Mouse (Mus musculus): ENCODE measurements at regions not wholly inside any gene's neighbourhood (a gene's known extent, or its start where the extent isn't known, plus 50 kb on each side); places are given as distances from the start of the nearest gene placed in this dataset.
A peak's percentile ranks its signal among the peaks of the same experiment; 100 is the strongest.

DNA sequence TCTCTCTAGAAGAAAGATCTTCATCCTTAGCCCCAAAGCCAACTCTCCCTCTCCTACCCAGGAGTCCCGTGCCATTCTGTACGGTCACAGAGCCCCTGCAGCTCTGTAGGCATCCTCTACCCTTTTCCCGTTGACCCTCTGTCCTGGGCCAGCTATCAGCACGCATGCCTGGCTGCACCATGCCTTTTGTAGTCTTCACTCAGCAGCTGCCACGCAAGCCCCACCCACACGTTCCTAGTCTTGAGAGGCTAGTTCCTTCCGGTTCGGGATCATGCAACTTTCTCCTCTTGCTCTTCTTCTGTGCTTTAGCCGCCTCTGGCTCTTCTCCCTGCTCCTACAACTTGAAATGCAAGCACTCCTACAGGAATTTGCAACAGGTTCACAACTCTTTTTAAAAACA is 152.1 kb upstream of the Pgrmc2 start:
- no peak for DNase-seq (ENCODE audit: low spot score in 2 of 2)

DNA sequence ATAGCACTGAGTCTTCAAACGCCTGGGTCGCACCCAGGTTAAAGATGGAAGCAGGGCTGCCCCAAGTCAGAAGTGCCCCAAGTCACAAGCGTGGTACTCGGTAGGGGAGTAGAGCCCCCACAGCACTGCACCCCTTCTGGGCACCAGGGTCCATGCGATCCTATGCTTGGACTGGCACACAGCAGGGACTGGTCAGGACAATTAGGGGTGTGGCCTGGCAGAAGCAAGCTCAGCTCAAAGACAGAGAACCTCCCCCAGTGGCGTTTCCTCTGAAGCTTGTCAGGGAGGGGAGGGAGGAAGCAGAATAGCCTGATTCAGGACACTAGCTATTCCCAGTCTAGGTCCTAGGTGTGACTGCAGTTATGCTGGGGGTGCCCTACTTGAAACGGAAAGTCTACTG is 151.3 kb upstream of the Pgrmc2 start:
- DNase-seq (ENCODE audit: low spot score in 2 of 2): no peak

DNA sequence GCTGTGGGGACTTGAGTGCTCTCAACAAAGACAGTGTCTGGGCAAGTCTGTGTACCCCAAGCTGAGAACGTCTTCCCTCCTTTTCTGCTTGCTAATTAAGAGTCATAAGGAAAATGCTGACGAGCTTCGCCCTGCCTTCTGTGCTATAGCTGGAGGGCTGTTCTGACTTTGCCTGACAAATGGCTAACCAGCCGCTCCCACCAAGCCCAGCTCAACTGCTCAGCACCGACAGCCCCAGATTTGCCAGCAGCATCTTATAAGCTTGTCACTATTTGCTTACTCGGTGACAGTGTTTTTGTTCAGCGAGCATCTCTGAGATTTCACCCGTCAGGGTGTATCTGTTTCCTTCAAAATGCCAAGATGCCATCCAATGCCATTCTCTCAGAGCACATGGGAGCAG is 150.6 kb upstream of the Pgrmc2 start:
- DNase-seq (ENCODE audit: low spot score in 2 of 2): no peak

- DNase-seq (ENCODE audit: low spot score in 2 of 2): no peak
Observed at GRCm38 (mm10) chr3:41230961-41231377, 148.1 kb upstream of the Pgrmc2 start.

DNA sequence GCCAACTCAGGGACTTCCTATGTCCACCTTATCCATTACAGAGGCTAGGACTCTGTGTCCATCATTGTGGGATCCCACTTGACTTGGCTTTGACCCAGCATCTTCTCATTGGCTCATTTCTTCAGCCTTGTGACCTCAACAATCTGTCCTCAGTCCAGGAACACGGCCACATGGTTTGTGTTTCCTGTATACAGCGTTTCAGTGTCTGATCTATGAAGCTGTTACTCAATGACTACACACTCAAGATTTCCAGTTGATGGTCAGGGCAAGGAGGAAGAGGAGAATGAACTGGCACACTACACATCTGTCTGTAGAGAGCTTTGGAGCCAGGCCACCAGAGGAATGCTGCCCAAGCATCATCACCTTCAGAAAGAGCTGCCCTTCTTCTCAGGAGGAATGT is 146.6 kb upstream of the Pgrmc2 start:
- DNase-seq (ENCODE audit: low spot score in 2 of 2): no peak

DNA sequence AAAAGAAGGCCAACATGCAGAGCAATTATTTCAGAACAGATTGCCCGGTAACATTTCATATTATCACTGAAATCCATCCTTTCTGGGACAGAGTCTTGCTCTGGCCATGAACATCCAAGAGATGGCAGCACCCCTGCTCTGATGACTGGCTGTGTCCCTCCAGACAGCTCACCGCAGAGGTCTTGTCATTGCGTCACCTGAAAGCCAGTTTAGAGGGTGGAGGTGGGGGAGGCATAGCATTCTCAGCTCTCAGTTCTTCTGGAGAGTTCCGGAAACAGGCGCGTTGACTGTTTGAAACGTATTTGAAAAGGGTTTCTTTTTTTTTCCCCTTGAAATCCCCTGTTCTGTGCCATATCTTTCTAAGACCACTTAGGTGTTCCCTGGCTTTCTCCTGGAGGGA is 145.7 kb upstream of the Pgrmc2 start:
- DNase-seq (ENCODE audit: low spot score in 2 of 2): peak in 1 of 2 experiments; percentile 50

DNA sequence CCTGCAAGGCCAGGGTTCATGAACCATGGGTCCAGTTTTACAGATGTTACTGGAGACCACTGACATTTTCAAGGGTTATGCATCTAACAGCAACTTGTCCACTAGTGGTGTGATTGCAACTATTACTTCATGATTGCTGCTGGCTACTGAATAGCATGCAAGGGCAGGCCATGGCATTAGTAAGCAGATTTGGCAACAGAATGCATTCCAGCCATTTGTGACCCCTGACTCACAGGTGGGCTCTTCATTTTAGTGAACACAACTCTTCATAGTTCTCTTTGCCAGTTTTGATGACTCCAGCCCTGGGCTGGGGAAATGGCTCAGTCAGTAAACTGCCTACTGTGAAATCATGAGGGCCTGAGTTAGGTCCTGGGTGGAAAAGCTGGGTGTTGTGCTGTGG is 137.9 kb upstream of the Pgrmc2 start:
- no peak for DNase-seq (ENCODE audit: low spot score in 2 of 2)

DNA sequence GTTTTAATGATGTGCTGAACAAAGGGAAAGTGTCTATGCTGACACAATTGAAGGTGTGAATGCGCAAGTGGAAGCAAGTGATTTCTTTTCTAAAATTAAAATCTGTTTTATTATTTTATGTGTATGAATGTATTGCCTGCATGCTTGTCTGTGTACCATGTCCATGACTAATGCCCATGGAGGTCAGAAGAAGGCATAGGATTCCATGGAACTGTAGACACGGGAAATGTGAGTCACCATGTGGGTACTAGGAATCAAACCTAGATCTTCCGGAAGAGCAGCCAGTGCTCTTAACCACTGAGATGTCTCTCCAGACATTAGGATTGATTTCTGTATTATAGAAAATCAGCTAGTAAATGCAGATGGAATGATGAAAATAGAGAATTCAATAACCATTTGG is 134.9 kb upstream of the Pgrmc2 start:
- no peak for DNase-seq (ENCODE audit: low spot score in 2 of 2)

DNA sequence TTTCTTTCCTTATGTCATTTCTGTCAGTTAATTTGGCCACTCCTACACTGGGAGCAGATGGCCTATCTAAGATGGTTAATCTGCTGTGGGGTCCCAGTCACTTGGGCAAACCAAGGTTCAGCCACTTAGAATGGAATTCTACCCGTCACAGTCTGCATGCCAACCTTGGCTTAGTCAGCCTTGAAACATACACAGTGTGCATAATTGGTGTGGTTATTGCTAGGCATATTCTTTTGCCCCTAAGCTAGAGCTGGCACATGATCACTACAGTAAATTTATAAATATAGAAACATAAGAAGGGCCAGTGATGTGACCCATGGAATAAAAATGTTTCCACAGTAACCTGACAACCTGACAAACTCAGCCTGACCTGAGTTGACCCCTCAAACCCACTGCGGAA is 130.7 kb upstream of the Pgrmc2 start:
- no peak for DNase-seq (ENCODE audit: low spot score in 2 of 2)

DNA sequence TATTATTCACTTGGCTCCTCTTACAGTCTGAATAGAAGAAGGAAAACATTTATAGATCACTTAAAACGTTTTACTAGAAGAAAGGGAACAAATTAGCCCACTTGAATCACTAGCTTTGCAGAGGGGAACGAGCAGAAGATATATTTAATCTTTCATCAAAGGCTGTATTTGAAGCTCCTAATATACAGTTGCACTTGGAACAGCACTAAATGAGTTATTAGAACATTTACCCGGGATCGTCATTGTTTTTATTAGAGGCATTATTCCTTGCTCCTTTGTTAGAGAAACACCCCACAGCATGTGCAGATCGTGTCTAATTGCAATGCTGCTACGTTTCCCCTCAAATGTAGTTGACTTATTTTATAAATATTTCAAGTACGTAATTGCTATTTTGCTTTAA is 127.5 kb upstream of the Pgrmc2 start:
- no peak for DNase-seq (ENCODE audit: low spot score in 2 of 2)

DNA sequence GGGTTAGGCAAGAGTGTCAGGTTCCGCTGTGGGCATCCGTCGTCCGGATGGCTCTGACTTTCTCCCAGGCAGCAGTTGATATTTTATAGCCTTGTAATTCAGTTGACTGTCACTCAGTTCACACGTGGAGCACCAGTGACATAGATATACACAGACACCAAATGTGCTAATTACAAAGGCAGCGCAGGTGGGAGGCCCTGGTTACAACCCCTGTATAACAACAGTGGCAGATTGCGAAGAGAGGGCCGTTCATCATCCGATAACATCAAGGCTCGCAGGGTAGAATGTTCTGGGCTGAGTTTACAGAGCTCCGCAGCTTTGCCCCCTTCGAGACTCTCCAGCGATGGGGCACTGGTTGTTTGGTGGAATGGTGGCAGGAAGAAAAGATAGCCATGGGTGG is 120.0 kb upstream of the Pgrmc2 start:
- DNase-seq (ENCODE audit: low spot score in 2 of 2): no peak

- no peak for DNase-seq (ENCODE audit: low spot score in 2 of 2)
Observed at GRCm38 (mm10) chr3:41201782-41202181, 118.9 kb upstream of the Pgrmc2 start.

GRCm38 (mm10) chr3:41200026-41200425 is 117.2 kb upstream of the Pgrmc2 start:
- DNase-seq (ENCODE audit: low spot score in 2 of 2): no peak

GRCm38 (mm10) chr3:41198216-41198976 is 115.5 kb upstream of the Pgrmc2 start:
- DNase-seq (ENCODE audit: low spot score in 2 of 2): no peak

DNA sequence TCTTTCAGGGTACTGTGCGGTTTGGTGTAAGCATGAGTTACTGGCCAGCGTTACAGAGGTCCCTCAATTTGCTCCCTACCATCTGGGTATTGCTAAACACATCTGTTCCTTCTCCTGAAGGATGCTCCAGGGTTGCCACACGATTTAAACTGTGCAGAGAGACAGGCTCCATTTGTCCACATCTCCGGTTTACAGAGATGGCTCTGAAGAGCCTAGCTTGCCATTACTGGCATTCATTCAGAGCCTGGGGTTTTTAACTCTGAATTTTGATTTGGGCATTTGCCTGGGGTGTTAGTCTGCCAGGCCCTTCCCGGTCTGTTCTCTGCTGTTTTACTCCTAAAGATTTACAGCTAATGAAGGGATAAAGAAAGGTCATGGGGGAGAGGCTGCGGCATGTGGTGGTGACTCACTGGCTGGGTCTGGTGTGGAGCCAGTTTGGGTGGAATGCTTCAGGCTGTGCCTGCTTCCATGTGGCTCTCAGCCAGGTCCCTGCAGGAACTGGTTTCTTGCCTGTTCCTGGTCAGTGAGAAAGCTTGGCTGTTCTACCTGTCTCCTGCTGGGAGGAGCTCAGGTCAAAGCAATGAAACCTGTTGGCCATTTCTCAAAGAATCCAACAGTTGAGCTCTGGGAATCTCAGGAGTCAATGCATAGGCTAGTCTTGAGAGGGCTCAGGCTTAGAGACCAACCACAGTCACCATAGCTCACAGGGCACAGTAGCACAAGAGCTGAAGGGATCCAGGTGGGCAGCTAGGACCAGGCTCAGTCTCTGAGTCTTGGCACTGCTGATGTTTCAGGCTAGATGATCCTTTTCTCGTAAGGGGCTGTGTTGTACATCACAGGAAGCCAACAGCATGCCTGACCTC is 112.5 kb upstream of the Pgrmc2 start:
- peak; percentile 78 to 94 for DNase-seq (ENCODE audit: low spot score in 2 of 2)

GRCm38 (mm10) chr3:41194311-41195112 is 111.7 kb upstream of the Pgrmc2 start:
- DNase-seq (ENCODE audit: low spot score in 2 of 2): peak; percentile 8 to 29

- DNase-seq (ENCODE audit: low spot score in 2 of 2): no peak
Observed at GRCm38 (mm10) chr3:41185305-41186097, 102.7 kb upstream of the Pgrmc2 start.

DNA sequence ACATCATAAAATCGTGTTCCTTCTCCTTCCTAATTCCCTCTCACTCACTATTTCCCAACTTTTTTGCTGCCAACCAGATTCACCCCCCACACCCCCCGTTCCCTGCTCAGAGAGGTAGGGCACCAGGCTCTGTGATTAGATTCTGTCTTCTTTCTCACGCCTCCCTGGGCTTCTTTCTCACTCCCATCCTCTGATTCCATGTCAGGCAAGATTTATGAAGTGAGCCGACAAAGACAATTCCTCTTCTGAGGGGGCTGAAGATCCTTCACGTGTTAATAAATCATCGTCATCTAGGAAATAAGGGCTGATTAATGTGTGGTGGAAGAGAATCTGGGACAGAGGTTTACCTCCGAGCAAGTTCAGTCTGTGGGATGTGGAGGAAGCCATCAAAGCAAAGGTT is 101.5 kb upstream of the Pgrmc2 start:
- DNase-seq (ENCODE audit: low spot score in 2 of 2): no peak

- DNase-seq (ENCODE audit: low spot score in 2 of 2): no peak
Observed at GRCm38 (mm10) chr3:41182900-41183595, 100.2 kb upstream of the Pgrmc2 start.

DNA sequence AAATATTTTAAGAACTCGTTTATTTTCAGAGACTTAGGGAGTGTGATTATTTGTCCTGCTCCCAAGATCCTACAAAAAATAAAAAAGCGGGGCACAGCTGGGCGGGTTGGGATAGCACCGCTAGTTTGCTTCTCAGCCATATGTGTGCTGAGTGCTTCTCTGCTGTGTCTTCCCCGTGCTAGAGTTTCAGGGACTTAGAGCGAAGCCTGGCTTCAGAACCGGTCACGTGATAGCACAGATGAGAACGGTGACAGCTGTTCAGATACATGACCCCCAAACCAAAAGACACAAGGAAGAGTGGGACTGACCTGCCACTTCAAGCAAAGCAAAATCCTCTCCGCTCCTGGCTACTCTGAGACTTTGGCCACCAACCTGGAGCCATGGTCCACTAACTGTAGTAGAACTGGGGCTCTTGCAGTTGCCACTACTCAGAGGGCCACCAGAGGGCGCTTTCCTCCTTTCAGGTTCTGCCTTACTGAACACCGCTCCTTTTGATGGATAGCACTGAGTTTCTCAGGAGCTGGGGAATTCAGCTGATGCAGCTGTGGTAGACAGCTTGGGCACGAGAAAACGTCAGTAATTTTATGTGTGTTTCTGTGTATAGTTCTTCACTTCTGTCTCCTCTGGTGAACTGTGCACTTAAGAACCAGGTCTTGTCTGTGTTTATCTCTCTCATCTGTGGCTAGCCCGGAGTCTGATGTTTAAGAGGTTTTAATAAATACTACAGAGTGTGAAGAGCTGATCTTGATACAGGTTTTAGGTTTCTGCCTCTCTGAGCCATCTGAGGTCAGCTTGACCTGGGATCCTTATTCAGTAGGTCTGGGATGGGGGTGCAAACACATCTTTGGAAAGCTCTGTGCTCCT is 99.4 kb upstream of the Pgrmc2 start:
- DNase-seq (ENCODE audit: low spot score in 2 of 2): peak; percentile 58 to 74
